Mouse (Mus musculus): ENCODE data around the gene Btbd6.

Gene Btbd6

GRCm38 (mm10) chr12:112955800-112956199 is 20.5 kb upstream of the Btbd6 start:
- peak; percentile 67 for DNase-seq

GRCm38 (mm10) chr12:112958303-112958702 is 18.0 kb upstream of the Btbd6 start:
- DNase-seq = no peak

GRCm38 (mm10) chr12:112959421-112959820 is 16.9 kb upstream of the Btbd6 start:
- DNase-seq = no peak

DNA sequence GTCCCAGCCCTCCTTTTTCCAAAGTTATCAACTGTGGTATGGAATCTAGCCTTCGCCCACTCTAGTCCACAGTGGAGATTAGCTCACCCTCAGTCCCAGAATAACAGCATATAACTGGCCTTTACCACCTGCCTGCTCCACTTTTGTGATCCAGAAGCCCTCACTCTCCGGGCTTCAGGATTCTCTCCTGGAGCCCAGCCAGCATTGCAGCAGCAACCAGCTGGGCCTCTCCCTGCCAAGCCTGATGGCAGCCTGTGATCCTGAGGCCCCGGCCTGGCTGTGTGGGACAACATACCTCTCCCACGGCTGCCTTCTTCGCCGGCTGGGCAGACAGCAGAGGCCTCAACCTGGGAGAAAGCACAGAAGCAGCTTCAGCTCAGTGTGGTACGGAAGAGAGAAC is 14.9 kb upstream of the Btbd6 start:
- DNase-seq = no peak

DNA sequence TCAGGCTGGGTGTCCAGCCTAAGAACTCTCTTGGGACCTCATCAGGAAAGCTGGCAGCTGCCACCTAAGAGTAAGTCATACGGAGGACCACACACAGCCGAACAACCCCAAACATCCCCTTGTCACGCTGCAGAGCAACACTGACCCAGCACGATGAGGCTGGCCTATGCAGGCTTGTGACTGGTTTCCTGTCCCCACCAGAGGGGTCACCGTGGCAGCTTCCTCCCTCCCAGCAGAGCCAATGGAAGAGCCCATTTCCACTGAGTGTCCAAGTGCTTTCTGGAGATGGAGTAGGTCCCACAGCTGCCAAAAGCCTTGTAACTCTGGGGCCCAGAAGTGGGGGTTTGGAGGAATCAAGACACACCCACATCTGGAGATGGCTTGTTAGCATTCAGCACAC is 14.4 kb upstream of the Btbd6 start:
- no peak for DNase-seq

- DNase-seq = no peak
Measured at GRCm38 (mm10) chr12:112965783-112966182, 10.5 kb upstream of the Btbd6 start.

GRCm38 (mm10) chr12:112968943-112969342 is 7.3 kb upstream of the Btbd6 start:
- no peak for DNase-seq

GRCm38 (mm10) chr12:112969616-112970015 is 6.7 kb upstream of the Btbd6 start:
- no peak for DNase-seq

DNA sequence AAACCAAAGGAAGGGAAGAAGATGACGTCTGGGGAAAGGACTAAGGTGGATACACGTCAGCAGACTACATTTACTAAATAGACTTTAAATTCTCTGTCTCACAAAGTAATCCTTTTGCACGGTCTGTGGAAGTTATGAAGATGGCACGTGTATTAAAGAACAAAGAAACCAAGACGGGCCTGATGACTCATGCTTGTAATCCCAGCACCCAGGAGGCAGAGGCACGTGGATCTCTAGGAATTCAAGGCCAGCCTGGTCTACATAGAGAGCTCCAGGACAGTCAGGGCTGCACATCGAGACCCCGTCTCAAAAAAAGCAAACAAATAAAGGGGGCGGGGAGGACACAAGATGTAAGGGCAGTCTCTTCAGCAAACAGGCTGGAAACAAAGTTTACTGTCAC is 1.5 kb upstream of the Btbd6 start:
- DNase-seq = no peak

GRCm38 (mm10) chr12:112977156-112977555 is 874 bp downstream of the Btbd6 start:
- DNase-seq = no peak

GRCm38 (mm10) chr12:112982031-112982430 is 5.7 kb downstream of the Btbd6 start:
- no peak for DNase-seq

- DNase-seq = no peak
Measured at GRCm38 (mm10) chr12:112985346-112985745, 9.1 kb downstream of the Btbd6 start.

DNA sequence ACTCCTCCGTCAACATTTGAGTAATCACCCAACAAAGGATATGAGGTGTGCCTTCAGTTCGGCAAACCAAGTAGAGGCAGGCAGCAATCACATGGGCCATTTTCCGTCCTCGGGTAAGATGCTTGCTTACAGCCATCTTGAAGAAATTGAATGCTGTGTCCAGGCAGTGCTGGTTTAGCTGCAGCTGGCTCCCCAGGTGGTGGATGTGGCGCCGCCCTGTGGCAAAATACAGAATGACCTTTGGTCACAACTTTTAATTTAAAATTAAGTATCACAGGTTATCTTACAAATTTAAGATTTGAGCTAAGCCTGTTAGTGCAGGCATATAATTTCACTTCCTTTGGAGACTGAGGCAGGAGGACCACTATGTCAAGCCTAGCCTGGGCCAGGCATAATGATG is 11.6 kb downstream of the Btbd6 start:
- DNase-seq = no peak

- DNase-seq = no peak
Measured at GRCm38 (mm10) chr12:112990706-112991405, 14.6 kb downstream of the Btbd6 start.

GRCm38 (mm10) chr12:112991444-112991843 is 15.2 kb downstream of the Btbd6 start:
- DNase-seq = no peak

DNA sequence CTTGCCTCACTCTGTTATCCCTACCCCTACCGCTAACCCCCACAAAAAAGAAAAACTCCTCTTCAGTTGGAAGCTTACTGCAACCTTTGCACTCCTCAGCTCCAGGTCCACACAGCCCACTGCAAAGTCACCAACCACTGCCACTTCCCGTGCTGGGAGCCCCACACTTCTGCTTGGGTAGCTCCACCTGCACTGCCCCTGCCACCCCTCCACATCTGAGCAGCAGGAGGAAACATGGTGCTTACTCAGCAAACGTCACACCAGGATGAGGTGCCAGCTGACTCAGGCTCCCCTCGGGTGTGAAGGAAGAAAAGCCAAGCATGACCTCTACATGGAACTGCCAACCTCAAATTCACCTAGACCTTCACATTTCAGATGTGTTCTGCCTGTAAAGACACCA is 17.9 kb downstream of the Btbd6 start:
- no peak for DNase-seq

DNA sequence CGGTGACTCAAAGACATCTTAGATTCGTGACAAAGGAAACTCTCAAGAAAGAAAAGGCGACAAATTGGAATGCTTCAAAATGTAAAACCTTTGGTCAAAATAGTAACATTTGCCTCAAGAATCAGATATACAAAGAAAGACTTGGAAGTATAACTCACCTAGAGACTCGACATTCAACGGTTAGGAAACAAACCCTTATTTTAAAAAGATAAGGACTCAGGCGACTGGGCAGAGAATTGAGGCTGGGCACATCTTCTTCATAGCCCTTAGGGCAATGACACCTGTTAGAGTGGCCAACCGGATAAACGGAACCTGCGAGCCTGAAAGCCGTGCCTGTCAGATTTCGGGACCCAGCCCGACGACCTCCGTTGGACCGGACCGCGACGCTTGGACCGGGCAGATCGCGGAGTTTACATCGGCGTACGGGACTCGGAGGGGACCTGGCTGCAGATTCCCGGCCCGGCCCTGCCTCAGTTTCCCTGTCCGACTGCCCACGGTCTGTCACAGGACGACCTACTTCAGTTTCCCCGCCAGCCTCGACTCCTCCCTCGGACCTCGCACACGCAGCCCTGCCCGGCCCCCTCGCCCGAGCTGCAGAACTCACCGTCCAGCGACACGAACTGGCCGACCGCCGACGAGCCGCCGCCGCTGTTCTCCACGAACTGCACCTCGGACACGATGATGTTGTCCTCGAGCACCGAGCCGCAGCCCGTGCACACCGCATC is 23.4 kb downstream of the Btbd6 start:
- no peak for DNase-seq

- peak; percentile 97 for DNase-seq
Measured at GRCm38 (mm10) chr12:113000294-113001132, 24.2 kb downstream of the Btbd6 start, which contains the start of gene Brf1. Gene Brf1, minus strand, starts transcription at chr12:113000704.

GRCm38 (mm10) chr12:113001133-113001474 is 24.8 kb downstream of the Btbd6 start:
- no peak for DNase-seq

- DNase-seq = no peak
Measured at GRCm38 (mm10) chr12:113002667-113003066, 26.4 kb downstream of the Btbd6 start.

DNA sequence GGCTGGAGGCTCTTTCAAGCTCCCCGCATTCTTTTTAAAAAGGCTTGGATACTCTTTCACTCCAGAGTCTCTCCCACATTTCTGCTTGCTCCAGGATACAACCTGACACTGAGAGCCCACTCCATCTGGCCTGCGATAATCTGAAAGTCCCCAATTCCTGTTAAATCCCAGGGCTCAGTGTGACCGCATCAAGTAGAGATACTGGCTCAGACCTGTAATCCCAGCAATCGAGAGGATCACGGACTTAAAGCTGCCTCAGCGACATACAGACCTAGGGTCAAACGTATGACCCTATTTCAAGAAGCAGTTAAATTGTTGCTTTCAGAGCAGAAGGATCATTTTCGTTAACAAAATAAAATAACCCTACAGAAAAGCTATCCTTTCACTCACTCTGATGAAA is 27.7 kb downstream of the Btbd6 start:
- no peak for DNase-seq

DNA sequence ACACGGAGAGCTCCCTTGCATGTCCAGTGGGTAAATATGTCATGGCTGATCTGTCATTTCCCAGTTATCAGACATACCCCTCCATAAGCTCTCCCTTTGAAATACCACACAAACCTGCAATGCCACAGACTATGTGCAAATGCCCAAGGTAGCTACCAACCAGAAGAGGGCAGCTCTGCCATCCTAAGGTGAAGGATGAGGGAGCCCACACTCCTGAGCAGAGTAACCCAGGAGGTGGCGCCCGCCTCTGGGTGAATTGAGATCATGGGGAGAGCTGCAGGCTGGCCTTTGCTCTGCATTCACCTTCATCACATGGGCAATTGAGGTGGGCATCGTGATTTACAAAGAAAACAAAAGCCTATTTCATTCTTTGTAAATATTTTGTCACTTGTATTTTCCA is 28.7 kb downstream of the Btbd6 start:
- peak; percentile 73 for DNase-seq

- DNase-seq = no peak
Measured at GRCm38 (mm10) chr12:113011702-113012360, 35.5 kb downstream of the Btbd6 start.

Data from right cerebral cortex, adult 18-20 months (tissue).